Mouse (Mus musculus) CH12F3 (cell line): ENCODE measurements around the gene Sipa1l1.

Source experiments
- in situ Hi-C: fragments of 300-500 bp; cut with MboI; formaldehyde crosslinking; loops from 2 replicates; pipeline ENCODE4 v1.14.3; 2020; ENCODE audit warnings: low sequenced_read_pairs

Sipa1l1 gene

GRCm38 (mm10) chr12:82499731-82500130, 330.6 kb downstream of the Sipa1l1 start:
- in situ Hi-C loops = no loop called here
